Mouse (Mus musculus): ENCODE measurements around the gene Sema4c.

The Sema4c gene

GRCm38 (mm10) chr1:36558031-36558993 is at the start of gene Sema4c:
Gene Sema4c (minus strand): TSS chr1:36558349.
- DNase-seq (ENCODE audit: extremely low spot score), result peak; percentile 90

GRCm38 (mm10) chr1:36606951-36607350 is 48.8 kb upstream of the Sema4c start:
- DNase-seq (ENCODE audit: extremely low spot score), result no peak

- DNase-seq (ENCODE audit: extremely low spot score), result no peak
These were observed 46.4 kb upstream of the Sema4c start for GRCm38 (mm10) chr1:36604254-36605156.

- DNase-seq (ENCODE audit: extremely low spot score), result no peak
These were observed 45.2 kb upstream of the Sema4c start for GRCm38 (mm10) chr1:36603361-36603760.

- DNase-seq (ENCODE audit: extremely low spot score), result no peak
These were observed 44.1 kb upstream of the Sema4c start for GRCm38 (mm10) chr1:36602271-36602670.

GRCm38 (mm10) chr1:36598411-36598810 is 40.3 kb upstream of the Sema4c start:
- no peak for DNase-seq (ENCODE audit: extremely low spot score)

GRCm38 (mm10) chr1:36596114-36596513 is 38.0 kb upstream of the Sema4c start:
- peak; percentile 57 for DNase-seq (ENCODE audit: extremely low spot score)

GRCm38 (mm10) chr1:36595167-36595931 is 37.2 kb upstream of the Sema4c start:
- DNase-seq (ENCODE audit: extremely low spot score), result no peak

- no peak for DNase-seq (ENCODE audit: extremely low spot score)
These were observed 35.0 kb upstream of the Sema4c start for GRCm38 (mm10) chr1:36593099-36593498.

- no peak for DNase-seq (ENCODE audit: extremely low spot score)
These were observed 33.3 kb upstream of the Sema4c start for GRCm38 (mm10) chr1:36591408-36591807.

- DNase-seq (ENCODE audit: extremely low spot score), result no peak
These were observed 32.5 kb upstream of the Sema4c start for GRCm38 (mm10) chr1:36590664-36591063.

GRCm38 (mm10) chr1:36589486-36589885 is 31.3 kb upstream of the Sema4c start:
- DNase-seq (ENCODE audit: extremely low spot score), result peak; percentile 39

- DNase-seq (ENCODE audit: extremely low spot score), result peak; percentile 59
These were observed 30.6 kb upstream of the Sema4c start for GRCm38 (mm10) chr1:36588476-36589450.

GRCm38 (mm10) chr1:36587860-36588259 is 29.7 kb upstream of the Sema4c start:
- DNase-seq (ENCODE audit: extremely low spot score), result no peak

- DNase-seq (ENCODE audit: extremely low spot score), result peak; percentile 36
These were observed 28.1 kb upstream of the Sema4c start for GRCm38 (mm10) chr1:36586288-36586687.

GRCm38 (mm10) chr1:36583408-36584116 is 25.4 kb upstream of the Sema4c start:
- no peak for DNase-seq (ENCODE audit: extremely low spot score)

- no peak for DNase-seq (ENCODE audit: extremely low spot score)
These were observed 24.1 kb upstream of the Sema4c start for GRCm38 (mm10) chr1:36582211-36582610.

- no peak for DNase-seq (ENCODE audit: extremely low spot score)
These were observed 23.1 kb upstream of the Sema4c start for GRCm38 (mm10) chr1:36581260-36581659.

GRCm38 (mm10) chr1:36580384-36581207 is 22.4 kb upstream of the Sema4c start:
- peak; percentile 81 for DNase-seq (ENCODE audit: extremely low spot score)

Measured in embryo, embryonic 9.5 days (tissue).